Mouse (Mus musculus) E14TG2a.4 (cell line): Measurements from ENCODE around the gene Acvr1b.
A peak's percentile ranks its signal among the peaks of the same experiment; 100 is the strongest.

Experiments
- CTCF ChIP-seq: conservative IDR thresholded peaks from 2 replicates; pipeline ENCODE4 v1.5.1; 2014; ENCODE audit warnings: low read length
- NANOG ChIP-seq: IDR thresholded peaks from 2 replicates; pipeline ENCODE4 v1.6.1; 2014; ENCODE audit warnings: borderline replicate concordance, low read length, mixed read lengths
- POU5F1 ChIP-seq: IDR thresholded peaks from 2 replicates; pipeline ENCODE4 v1.6.1; 2014; ENCODE audit warnings: low read length, borderline replicate concordance

- TF ChIP-seq CTCF (peak; percentile 93), POU5F1 (no peak), NANOG (no peak)
Measured at GRCm38 (mm10) chr15:101221298-101222104, 47.6 kb downstream of the Acvr1b start.
